Mouse (Mus musculus) megakaryocyte, adult 5-6 weeks (primary cell): ENCODE data around the gene Sars. TPM values are rescaled to one million over a fixed set of nuclear protein-coding genes. Genes with fewer than 3 reads are reported as not detected.
A peak's percentile ranks its signal among the peaks of the same experiment; 100 is the strongest.

Source experiments
- ATAC-seq: 2 replicates; pipeline ENCODE4 v1.8.0; 2016; ENCODE audit warnings: mild to moderate bottlenecking, inconsistent platforms; ENCODE audit not compliant: poor library complexity, severe bottlenecking
- total RNA-seq, 2 experiments: library from RNA; stranded (forward) in 1 of 2; stranded (reverse) in 1 of 2; fragments of 153-499, 151-499 nt in 1 of 2; fragments of 221-1000, 200-1000 nt in 1 of 2; gene quantifications; 2 replicates each; pipeline versions ENCODE4 v1.2.3 to v1.2.4; 2015 to 2017

Gene Sars
- total RNA-seq, 2 experiments from 2014 or later, result 19.2 to 283 TPM

DNA sequence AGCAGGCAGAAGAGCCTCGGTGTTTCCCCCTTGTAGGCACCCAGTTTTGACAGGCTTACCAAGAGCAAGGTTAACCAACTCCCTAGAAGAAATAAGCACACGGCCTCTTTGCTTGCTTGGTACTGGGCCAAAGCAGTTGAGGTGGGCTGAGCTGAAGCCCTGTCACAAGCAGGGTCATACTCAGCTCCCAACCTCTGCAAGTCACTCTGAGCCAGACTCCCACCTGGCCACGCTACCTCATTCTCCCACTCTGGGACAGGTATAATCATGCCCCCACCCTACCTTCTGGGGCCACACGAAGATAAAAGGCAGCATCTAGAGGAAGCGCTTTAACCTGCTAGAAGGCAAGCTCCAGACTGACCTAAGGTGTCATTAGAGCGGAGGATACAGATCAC is 19.4 kb downstream of the Sars start:
- ATAC-seq, result no peak

DNA sequence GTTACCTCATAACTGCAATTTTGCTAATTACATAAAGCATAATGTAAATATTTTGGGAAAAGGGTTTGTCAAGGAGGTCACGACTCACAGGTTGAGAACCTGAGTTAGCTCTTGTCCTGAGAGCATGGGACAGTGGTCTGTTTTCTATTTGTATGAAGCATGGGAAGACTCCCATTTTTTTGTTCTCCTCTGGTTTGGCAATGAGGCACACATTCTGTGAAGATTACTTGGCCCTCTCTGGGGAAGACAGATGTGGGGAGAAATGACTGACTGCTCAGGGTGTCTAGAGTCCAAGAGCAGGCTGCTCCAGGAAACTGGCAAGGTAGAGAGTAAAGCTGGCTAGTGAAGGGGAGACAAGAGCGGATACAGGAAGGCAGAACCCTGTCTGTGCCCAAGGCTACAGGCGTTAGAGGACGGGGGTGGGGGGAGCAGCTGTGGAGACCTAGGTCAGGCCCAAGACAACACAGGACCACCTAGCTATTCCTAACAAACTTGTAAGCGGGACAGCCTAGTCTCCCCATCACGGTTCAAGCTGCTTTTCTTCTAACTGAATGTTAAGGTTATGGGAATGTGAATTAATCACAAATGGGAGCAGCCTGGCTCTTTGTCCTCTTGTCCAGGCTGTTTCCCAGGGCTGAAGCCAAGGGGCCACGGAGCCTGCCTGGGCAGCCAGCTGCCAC is 19.9 kb downstream of the Sars start:
- ATAC-seq, result no peak

DNA sequence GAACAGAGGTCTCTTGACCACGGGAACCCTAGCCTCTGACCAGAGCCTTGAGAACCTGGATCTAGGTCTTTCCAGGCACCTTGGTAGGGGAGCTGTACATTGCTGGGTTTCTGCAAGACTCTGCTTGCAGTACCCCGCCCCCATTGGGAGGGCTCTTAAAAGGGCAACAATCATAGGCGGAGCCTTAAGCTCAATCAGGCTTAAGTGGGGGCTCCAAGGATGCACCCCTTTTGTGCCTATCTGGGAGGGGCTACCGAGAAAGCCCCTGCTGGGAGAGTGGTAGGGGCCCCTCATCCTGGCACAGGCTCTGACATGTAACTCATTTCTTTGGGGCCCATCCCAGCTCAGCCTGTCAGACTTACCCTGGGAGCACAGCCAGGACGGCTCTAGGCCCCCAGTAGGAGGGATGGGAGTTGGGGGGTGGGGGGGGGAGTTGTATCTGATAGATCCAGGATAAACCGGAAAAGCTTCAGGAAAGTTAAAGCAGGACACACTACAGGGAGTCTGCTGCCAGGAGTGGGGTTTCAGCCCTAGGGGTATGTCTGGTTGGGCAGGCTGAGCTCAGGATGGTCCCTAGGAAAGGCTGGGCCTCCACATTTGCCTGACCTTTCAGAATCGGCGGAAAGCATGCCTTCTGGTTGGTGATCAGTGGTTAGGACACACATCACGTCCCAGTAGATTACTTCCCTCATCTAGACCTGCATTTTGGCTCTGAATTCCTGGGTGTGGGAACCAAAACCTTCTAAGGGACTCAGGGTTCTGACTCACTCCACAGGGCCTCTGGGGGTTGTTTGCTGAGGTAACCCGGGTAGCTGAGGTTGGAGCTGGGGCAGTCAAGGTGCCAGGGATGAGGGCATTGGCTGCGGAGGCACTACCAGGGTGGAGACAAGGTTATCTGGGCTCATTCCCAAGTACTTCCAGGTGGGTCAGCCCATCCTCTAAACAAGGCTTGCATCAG is 20.9 kb downstream of the Sars start:
- ATAC-seq, result no peak

DNA sequence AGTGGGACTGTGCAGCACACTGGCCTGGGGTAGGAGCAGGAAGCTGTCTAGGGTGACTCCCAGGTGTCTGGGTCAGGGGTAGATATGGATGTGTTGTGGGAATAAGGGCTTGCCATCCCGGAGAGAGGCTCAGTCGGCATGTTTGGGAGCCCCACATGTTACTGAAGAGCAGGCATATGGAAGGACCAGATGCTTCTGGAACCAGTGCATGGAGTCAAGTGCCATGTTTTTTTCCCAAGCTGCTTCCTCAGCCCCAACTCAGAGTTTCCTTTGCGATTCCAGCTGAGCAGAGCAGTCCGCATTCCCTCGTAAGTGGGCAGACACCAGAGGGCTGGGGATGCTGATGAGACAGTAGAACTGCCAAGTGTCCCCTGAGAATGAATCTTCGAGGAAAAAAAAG is 22.0 kb downstream of the Sars start:
- ATAC-seq, result no peak

DNA sequence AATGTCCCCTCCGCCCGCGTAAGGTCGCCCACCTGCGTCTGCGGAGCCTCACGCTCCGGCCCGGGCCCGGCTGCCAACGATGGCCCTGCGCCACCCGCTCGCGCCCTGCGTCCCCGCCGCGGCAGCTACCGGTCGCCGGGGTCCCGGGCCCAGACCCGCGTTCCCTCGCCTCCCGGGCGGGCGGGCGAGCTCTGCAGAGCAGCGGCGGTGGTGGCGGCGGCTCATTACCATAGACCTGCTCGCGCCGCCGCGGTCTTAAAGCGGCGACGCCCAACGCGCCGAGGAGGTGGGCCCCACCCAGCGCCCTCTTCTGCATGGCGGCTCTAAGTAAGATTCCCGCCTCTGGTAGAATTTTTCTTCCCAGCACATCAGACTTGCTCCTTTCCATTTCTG is 29.2 kb downstream of the Sars start:
- ATAC-seq, result peak; percentile 90

DNA sequence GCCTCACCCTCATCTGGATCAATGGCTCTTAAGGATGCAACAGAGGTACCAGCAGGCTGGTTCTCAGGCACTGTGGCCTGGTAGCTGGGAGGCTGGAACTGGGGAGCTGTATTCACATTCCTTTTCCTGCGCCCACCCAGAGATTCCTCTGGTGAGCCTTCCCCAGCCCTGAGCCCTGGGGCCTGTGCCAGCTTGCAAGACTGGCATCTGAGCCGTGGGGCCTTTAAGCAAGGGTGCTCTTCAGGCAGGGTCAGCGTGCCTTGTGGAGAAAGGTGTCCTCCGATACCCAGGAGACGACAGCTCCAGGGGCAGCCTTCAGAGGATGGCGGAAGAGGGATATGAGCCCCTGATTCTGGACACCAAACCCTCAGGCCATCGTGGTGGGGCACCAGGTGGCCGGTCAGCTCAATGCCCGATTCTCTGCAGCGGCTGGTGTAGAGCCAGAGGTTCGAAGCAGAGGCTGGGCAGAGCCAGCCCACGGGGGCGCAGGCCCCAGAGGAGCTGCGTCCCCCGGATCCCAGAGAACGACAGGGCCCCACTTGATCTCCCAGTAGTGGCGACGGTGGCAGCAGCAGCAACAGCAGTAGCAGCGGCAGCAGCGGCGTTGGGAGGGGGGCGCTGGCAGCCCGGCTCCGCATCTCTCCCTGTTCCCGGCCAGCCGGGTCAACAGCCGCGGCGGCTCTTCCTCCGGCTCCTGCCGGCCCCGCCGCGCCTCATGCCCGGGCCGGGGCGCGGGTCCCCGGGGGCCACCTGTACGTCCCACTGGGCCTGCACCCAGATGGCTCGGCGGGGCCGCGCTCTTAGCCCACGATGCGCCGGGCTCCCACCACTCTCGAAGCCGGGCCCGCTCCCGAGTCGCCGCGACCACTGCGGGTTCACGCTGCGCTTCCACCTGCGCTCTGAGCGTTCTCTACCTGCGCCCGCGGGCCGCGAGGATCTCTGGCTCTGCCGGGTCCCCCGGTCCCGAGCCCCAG is 29.9 kb downstream of the Sars start, which contains the start of gene Celsr2:
Gene Celsr2, minus strand, starts transcription at position 696 of the 974 bp plus-strand sequence.
- 0 out of 2 replicates have a peak, but pooled peaks have one; percentile 17 for ATAC-seq

DNA sequence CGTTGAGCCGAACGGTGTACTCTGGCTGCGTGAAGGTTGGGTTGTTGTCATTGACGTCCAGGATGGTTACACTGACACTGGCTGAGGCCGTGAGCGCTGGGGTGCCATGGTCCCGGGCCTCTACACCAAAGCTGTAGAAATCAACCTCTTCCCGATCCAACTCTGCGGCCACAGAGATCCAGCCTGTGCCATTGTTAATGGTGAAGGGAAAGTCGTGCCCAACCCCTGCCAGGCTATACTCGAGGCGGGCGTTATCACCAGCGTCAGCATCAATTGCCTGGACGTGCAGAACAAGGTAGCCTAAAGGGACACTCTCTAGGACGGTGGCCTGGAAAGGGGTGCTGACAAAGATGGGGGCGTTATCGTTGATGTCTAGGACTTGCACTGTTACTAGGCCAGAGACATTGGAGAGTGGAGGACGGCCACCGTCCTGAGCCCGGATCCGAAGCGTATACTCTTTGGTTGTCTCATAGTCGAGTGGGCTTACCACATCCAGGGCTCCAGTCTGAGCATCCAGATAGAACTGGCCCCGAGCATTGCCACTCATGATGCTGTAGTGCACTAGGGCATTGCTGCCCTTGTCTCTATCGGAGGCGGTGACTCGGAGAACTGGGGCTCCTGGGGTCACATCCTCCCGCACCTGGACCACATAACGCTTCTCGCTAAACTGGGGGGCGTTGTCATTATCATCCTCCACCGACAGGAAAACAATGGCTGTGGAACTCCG is 31.2 kb downstream of the Sars start:
- ATAC-seq, result no peak

DNA sequence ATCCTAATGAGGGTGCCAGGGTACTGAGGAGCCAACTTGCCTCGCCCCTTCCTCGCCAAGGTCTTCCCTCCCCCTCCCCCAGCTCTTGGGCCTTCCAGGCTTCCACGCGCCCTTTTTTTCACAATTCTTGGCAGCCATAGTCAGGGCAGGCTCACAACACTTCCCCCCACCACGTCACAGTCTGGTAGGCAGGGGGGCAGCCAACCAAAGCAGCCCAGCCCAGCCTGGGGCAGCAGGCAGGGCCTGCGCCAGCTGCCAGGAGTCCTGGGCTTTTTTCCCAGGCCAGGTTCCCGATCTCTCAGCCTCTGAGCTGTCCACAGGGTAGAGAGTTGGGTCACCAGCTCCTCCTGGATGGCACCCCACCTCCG is 33.3 kb downstream of the Sars start:
- ATAC-seq, result no peak

DNA sequence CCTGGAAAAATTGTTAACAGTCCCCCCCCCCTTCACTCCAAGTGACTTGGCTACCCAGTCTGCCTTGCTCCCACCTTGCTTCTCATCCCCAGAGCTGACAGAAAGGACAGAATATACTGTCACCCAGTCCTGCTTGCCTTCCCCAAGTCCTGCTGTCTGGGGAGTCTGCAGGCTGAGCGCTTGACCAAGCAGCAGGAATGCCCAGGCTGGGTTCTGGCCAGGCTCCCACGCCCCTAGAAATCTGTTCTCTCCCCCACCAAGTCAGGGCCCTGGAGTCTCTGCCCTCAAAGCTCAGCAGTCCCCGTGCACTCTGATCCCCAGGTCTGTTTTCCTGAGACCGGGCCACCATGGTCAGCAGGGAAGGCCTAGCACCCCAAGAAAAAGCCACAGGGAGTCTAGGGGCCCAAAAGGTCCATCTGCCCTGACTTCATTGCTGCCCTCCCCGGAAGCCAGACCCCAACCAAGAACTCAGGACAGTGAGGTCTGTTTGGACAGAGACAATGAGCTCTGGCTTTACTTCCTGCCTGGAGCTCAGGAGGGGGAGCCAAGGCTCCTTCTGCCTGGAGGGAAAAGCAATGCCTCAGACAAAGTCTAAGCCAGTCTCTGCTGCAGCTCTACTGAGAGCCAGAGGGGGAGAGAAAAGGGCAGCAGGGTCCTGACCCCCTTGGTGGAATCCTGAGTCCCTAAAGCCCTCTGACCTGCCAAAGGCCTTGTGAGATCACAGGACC is 33.8 kb downstream of the Sars start:
- ATAC-seq, result no peak

DNA sequence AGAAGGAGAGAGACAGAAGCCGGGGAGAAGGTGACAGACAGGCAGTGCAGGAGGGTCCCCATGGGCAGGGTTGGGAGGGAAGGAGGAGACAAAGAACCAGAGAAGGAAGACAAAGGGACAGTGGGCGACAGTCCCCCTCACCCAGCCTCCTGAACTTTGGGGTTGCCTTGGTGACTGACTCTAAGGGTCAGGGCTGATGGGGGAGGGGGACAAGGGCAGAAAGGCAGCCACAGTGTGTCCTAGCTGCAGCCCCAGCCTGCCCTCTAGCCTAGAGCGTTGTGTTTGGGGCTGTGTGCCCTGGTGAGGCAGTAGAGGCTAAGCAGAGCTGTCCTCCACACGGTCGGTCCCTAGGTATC is 34.7 kb downstream of the Sars start:
- no peak for ATAC-seq

DNA sequence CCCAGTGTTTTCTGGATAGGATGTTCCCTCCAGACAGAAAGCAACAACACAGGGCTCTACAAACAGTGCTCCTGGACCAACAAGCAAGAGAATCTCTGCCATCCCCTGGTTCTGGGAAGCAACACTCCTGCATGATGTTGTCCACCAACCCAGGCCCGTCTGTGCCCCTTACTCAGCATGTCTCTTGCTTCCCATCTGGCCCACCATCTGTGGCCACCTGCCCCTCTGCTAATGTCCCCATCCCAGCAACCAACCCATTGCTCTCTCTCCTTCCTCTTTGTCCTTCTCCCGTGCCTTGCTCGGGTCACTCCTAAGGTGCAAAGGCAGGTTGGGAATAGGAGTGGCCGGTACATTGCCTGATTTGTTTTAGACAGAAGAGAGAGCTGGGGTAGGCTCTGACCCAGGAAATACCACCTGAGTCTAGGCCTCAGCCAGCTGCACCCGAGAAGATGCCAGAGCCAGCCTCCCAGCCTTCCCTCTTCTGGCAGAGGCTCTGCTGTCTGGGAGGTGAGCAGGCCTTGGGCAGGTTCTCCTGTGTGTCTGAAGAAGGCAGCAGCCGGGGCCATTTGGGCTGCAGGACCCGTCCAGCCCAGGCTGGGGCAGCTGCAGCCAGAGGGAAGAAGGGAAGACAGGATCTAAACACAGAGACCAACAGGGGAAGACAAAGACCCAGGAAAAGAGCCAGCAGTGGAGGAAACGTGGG is 35.2 kb downstream of the Sars start:
- ATAC-seq, result no peak

DNA sequence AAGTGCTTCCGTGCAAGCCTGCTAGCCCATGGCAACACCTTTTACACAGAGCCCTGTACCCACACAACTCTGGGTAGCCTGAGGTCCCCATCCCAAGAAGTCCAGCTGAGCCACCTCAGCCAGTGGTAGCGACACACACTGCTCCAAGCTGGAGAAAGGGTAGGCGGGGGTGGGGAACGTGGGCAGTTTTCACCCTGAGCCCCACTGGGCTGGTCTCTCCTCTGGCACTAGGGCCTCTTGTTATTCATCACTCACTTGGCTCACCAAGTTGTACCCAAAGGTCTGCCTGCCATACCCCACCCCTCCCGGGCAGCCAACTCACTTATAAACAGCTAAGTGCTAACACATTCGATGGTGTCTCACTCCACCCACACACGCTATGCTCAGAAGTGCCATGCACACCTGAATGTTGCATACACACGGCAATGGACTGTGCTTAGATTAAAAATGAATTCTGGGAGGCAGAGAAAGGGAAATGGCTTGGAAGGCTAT is 36.4 kb downstream of the Sars start:
- ATAC-seq, result no peak

DNA sequence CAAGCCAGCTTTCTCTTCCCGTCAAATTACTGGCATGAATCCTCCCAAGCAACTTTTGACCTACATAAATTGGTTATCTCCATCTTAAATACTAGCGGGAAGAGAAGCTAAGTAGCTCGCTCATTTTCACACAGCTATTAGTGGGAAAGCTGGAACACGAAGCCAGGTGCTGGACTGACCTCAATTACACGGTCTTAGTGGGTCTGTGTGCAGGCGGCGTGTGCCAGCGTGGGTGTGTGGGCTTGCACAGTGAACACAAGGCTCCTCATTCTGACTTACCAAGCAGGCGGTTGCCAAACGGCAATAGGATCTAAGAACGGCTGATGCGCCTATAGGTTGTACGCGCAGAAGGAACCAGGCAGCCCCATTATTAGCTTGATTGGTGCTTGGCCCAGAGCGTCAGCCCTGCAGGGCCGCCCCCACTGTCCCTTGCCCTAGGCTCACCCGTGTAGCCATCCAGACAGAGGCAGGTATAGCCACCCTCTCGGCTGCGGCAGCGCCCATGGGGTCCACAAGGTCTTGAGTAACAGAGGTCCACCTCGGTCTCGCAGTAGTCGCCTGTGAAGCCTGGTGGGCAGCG is 38.6 kb downstream of the Sars start:
- ATAC-seq, result no peak

DNA sequence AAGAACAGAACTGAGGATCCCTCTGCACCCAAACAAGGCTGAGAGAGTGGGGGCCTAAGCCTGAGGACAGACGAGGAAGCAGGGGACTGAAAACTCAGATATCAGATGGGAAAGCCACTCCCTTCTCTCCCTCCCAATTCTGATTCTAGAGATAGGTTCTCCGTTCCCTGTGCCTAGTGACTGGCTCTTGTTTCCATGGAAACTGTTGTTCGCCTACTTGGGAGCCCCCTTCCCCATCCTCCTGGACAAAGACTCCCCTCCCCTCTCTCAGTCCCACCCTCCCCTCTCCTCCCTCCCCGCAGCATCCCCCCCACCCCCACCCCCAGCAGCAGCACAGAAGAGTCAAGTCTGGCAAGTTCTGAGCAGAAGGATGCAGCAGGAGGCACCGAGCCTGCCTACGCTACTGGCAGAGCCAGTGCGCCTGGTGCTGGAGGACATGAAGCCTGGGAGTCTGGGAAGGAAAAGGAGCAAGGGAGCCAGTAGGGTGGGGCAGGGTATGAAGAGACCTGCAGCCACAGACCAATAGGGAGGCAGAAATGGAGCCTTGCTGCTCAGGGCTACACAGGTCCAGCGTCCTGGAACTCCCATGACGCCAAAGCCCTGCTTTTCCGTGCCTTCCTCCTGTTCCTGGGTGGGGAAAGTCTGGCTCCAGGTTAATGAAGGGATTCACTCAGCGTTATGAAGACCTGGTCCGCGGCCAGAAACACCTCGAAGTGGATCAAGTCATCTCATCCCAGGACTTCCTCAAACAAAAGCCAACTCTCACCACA is 39.3 kb downstream of the Sars start:
- ATAC-seq, result no peak

DNA sequence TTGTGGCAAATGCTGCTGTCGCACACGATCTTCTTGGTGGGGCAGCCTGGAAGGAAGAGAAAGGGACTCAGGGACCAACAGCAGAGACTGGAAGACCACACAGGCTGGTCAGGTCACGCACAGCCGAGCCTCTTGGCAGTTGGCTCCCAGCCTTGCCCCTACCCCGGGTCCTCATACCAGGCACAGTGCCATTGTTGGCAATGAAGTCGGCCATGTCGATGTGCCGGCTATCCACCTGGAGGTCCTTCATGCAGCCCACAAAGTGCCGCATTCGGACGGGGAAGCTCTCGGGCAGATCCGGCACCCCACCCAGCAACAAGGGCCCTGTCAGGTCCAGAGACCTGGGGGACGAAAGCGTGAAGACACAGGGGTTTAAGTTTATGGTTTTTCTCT is 42.5 kb downstream of the Sars start:
- ATAC-seq, result no peak

DNA sequence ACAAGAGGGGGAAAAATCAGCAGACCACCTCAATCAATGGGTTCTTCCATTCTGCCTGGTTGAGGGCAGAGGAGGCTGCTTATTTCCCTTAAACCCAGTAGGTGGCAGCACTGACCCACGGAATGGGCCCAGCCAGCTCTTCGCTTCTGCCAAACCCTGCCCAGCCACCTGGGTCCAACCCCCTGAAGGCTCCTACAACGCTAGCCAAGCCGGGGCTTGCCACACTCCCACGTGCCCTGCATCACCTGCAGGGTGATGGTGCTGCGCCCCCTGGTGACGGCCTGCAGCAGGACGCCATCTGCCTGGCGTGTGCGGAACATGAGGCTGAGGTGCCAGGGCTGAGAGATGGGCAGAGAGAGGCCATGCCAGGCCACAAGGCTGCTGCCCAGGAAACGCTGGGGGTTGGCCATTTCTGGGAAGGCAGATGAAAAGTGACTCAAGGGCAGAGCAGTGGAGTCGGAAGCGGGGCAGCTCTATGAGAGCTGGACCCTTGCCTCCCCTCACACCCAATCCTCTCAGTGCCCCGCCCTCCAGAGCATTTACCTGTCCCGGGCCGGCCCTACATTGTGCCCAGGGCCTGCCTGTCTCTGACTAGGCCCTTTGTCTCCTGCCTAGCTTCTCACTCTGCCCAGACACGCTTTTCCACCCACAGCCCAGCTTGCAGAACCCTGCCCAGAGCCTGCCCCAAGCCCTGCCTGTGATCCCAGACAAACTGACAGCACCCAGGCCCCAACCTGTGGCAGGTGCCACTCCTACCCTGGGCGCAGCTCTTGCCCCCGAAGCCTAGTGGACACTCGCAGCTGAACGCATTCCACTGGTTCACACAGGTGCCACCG is 43.1 kb downstream of the Sars start:
- ATAC-seq, result peak; percentile 97

DNA sequence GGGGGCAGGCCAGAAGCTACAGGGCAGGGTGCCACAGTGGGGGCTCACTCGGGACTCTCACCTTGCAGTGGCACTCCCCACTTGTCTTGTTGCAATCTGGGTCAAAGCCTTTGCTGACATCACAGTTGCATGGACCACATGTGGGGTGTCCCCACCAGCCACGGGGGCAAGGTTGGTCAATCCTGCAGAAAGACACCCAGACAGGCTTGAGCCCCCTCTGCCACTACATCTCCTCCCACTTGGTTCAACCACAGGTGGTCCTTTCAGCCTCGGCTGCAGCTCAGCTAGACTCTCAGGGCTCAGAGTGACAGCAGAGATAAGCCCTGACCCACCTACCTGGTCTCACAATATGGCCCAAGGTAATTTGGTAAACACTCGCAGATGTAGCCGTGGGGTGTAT is 44.6 kb downstream of the Sars start:
- ATAC-seq, result no peak
